8 mouse cellular contexts compared by ENCODE assay signal in the genomic region with DNA sequence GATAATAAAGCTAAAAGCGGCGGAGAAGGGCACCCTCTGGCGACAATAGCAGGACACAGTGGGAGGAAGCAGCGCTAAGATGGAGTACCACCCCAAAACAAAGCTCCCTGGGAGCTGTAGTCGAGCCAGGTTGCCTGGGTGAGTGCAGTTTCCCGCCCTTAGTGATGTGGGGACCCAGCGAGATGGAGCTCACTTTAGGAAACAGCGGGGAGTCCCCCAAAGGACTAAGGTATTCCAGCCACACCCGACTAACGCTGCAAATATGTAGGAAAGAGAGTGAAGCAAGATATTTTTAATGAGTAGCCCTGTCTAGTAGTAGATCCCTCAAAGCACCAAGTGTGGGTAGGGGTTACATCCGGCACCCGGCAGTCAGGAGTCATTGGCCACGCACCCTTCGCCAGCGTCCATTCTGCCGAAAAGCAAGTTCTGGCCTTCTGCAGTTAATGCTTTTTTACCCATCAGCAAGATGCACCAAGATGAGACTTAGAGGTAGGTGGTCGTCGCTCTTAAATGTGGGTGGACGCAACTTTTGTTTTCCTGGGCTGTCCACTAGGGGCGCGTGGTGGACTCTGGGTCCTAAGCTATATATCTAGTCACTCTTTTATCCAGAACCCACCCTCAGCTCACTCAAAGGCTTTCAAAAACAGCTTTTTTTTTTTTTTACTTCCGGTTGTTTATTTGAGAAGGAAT. TPM values are rescaled to one million over a fixed set of nuclear protein-coding genes. Genes with fewer than 3 reads are reported as not detected.
DNase-seq lines count a peak whose midpoint lies in the region; ATAC-seq and TF ChIP-seq lines count a peak whose summit lies in the region.

Gene Ifit2, plus strand, starts transcription at position 161 of the 690 bp plus-strand sequence.

- peak within 1 kb of the TSS; percentile 52 for H3K9ac ChIP-seq in embryonic facial prominence, embryonic 13.5 days
- peak within 1 kb of the TSS; percentile 59 for H3K9ac ChIP-seq in heart, adult 2 months (ENCODE audit: low read depth, low read length)
- peak within 1 kb of the TSS; percentile 50 for H3K9ac ChIP-seq in limb, embryonic 14.5 days (ENCODE audit: low read depth, low read length, severe bottlenecking)
- H3K9ac ChIP-seq in midbrain, embryonic 16.5 days (ENCODE audit: low read depth, low read length): peak within 1 kb of the TSS; percentile 57

- 1% methylated on average over 22 of the region's 22 CpGs for WGBS in embryonic facial prominence, embryonic 13.5 days
- WGBS in heart, adult 2 months: under 1% methylated on average over 22 of the region's 22 CpGs
- WGBS in limb, embryonic 14.5 days: 1% methylated on average over 22 of the region's 22 CpGs
- WGBS in midbrain, embryonic 16.5 days: under 1% methylated on average over 22 of the region's 22 CpGs
- WGBS in spleen, adult 2 months: 0% methylated on average over 22 of the region's 22 CpGs

- TF ChIP-seq POLR2A in heart, adult 2 months (IDR thresholded peaks at IDR 0.05; ENCODE audit: insufficient read depth, low read depth, low read length): peak; percentile 61
- TF ChIP-seq POLR2A in limb, embryonic 14.5 days (IDR thresholded peaks at IDR 0.05; ENCODE audit: borderline replicate concordance, extremely low read depth, insufficient read depth, insufficient read length): peak; percentile 68; the same call in 1 of the 2 replicates
- TF ChIP-seq POLR2A in spleen, adult 2 months (IDR thresholded peaks at IDR 0.05; ENCODE audit: low read depth, low read length): 0 out of 2 replicates have a peak, but pooled peaks have one; percentile 3

- intact Hi-C loops in heart, adult 2 months (cut with DNase I): loop anchor here (2.0 to 5.0 kb wide), 4 partner anchors 24 to 308 kb away; partner anchors contain the start of genes Ifit3b and Lipa

- H3K36me3 ChIP-seq in embryonic facial prominence, embryonic 13.5 days: no peaks in the 10 kb centered on the region
- H3K36me3 ChIP-seq in heart, adult 2 months (ENCODE audit: control insufficient read depth, insufficient read depth, low read length): peaks cover 14% of the 10 kb centered on the region
- no peaks in the 10 kb centered on the region for H3K36me3 ChIP-seq in limb, embryonic 14.5 days (ENCODE audit: control insufficient read depth, insufficient read depth, low read length)
- H3K36me3 ChIP-seq in midbrain, embryonic 16.5 days (ENCODE audit: control insufficient read depth, insufficient read depth, low read length): no peaks in the 10 kb centered on the region
- no peaks in the 10 kb centered on the region for H3K36me3 ChIP-seq in spleen, adult 2 months (ENCODE audit: control insufficient read depth, insufficient read depth, low read length)

- H3K27ac ChIP-seq in embryonic facial prominence, embryonic 13.5 days: peak within 1 kb of the TSS; percentile 69; the same call in 1 of the 2 replicates
- peak within 1 kb of the TSS; percentile 77 for H3K27ac ChIP-seq in heart, adult 2 months
- H3K27ac ChIP-seq in limb, embryonic 14.5 days (replicated peaks; ENCODE audit: low read depth, low read length): peak within 1 kb of the TSS; percentile 45
- H3K27ac ChIP-seq in midbrain, embryonic 16.5 days (ENCODE audit: low read length): peak within 1 kb of the TSS; percentile 60
- peak within 1 kb of the TSS; percentile 68 for H3K27ac ChIP-seq in spleen, adult 2 months (ENCODE audit: insufficient read depth, low read length)

- peak; percentile 68 for TF ChIP-seq CTCF in heart, adult 2 months (IDR thresholded peaks at IDR 0.05)
- TF ChIP-seq CTCF in spleen, adult 2 months (IDR thresholded peaks at IDR 0.05; ENCODE audit: extremely low read depth, insufficient read depth, insufficient read length, insufficient replicate concordance): peak; percentile 55; the same call in 1 of the 2 replicates

- DNase-seq in A20 (ENCODE audit: low read depth, low spot score): peak; percentile 91
- peak; percentile 73 to 82 for DNase-seq in adrenal gland, postnatal 36 days
- DNase-seq in heart, adult 2 months: peak; percentile 77 to 83
- peak; percentile 68 to 78 for DNase-seq in kidney, adult 8-10 months
- DNase-seq in limb, embryonic 14.5 days (ENCODE audit: low spot score): peak; percentile 88
- peak; percentile 67 to 69 for DNase-seq in spleen, adult 2 months (ENCODE audit: low read depth in 1 of 2, low spot score in 2 of 2)

- TF ChIP-seq EP300 in heart, adult 2 months (IDR thresholded peaks at IDR 0.05; ENCODE audit: insufficient read depth, low read depth, low read length): 0 out of 2 replicates have a peak, but pooled peaks have one; percentile 65

- no peaks in the 10 kb centered on the region for H3K27me3 ChIP-seq in embryonic facial prominence, embryonic 13.5 days
- no peaks in the 10 kb centered on the region for H3K27me3 ChIP-seq in heart, adult 2 months (ENCODE audit: control insufficient read depth, insufficient read depth, low read length)
- H3K27me3 ChIP-seq in limb, embryonic 14.5 days (ENCODE audit: control insufficient read depth, insufficient read depth, low read length): no peaks in the 10 kb centered on the region
- H3K27me3 ChIP-seq in midbrain, embryonic 16.5 days (ENCODE audit: control insufficient read depth, insufficient read depth, low read depth, low read length): no peaks in the 10 kb centered on the region
- no peaks in the 10 kb centered on the region for H3K27me3 ChIP-seq in spleen, adult 2 months (ENCODE audit: control insufficient read depth, insufficient read depth, low read length)

- H3K4me3 ChIP-seq in embryonic facial prominence, embryonic 13.5 days: peak within 1 kb of the TSS; percentile 53
- peak within 1 kb of the TSS; percentile 44 for H3K4me3 ChIP-seq in heart, adult 2 months
- H3K4me3 ChIP-seq in limb, embryonic 14.5 days (replicated peaks; ENCODE audit: low read length): peak within 1 kb of the TSS; percentile 45
- H3K4me3 ChIP-seq in midbrain, embryonic 16.5 days (ENCODE audit: low read depth, low read length): peak within 1 kb of the TSS; percentile 48
- peak within 1 kb of the TSS; percentile 68 for H3K4me3 ChIP-seq in spleen, adult 2 months (ENCODE audit: extremely low read depth, insufficient read depth, insufficient read length)

- ATAC-seq in embryonic facial prominence, embryonic 13.5 days (ENCODE audit: insufficient number of reproducible peaks, insufficient read depth, low FRiP score, low TSS enrichment, low read depth): peak; percentile 85
- peak; percentile 86 for ATAC-seq in limb, embryonic 14.5 days (ENCODE audit: low FRiP score, low read depth)
- peak; percentile 97 for ATAC-seq in midbrain, embryonic 16.5 days

- H3K4me2 ChIP-seq in embryonic facial prominence, embryonic 13.5 days: peak within 1 kb of the TSS; percentile 66
- H3K4me2 ChIP-seq in limb, embryonic 14.5 days (replicated peaks; ENCODE audit: low read depth, low read length, severe bottlenecking): peak within 1 kb of the TSS; percentile 64
- H3K4me2 ChIP-seq in midbrain, embryonic 16.5 days (ENCODE audit: low read length): peak within 1 kb of the TSS; percentile 55

- peaks cover 21% of the 10 kb centered on the region for H3K4me1 ChIP-seq in embryonic facial prominence, embryonic 13.5 days
- peaks cover 7% of the 10 kb centered on the region for H3K4me1 ChIP-seq in heart, adult 2 months (ENCODE audit: control insufficient read depth, insufficient read depth, low read length)
- H3K4me1 ChIP-seq in limb, embryonic 14.5 days (ENCODE audit: control insufficient read depth, insufficient read depth, low read length): peaks cover 18% of the 10 kb centered on the region; the same call in 1 of the 2 replicates
- H3K4me1 ChIP-seq in midbrain, embryonic 16.5 days (ENCODE audit: control insufficient read depth, insufficient read depth, low read length): peaks cover 11% of the 10 kb centered on the region
- peaks cover 3% of the 10 kb centered on the region; the same call in 1 of the 2 replicates for H3K4me1 ChIP-seq in spleen, adult 2 months (ENCODE audit: control insufficient read depth, insufficient read depth, insufficient read length)

- H3K79me2 ChIP-seq in heart, adult 2 months (replicated peaks; ENCODE audit: control insufficient read depth, insufficient read depth, low read length): no peaks in the 10 kb centered on the region

- H3K9me3 ChIP-seq in embryonic facial prominence, embryonic 13.5 days: no peaks in the 10 kb centered on the region
- peaks cover 4% of the 10 kb centered on the region; the same call in 1 of the 2 replicates for H3K9me3 ChIP-seq in limb, embryonic 14.5 days (ENCODE audit: control insufficient read depth, low read length)
- no peaks in the 10 kb centered on the region for H3K9me3 ChIP-seq in midbrain, embryonic 16.5 days (replicated peaks; ENCODE audit: control insufficient read depth, low read length, poor library complexity, severe bottlenecking)

RNA-seq across cellular contexts. Expression of gene Ifit2, which starts in this region (rescaled TPM):
- 1 to 10 TPM; 4.1 to 5.8 TPM for total RNA-seq in adrenal gland, postnatal 36 days (2021)
- 9.9 and 10.7 TPM in 2 replicates for polyA plus RNA-seq in embryonic facial prominence, embryonic 13.5 days (2015; fragmentation: Nextera tagmentation; extraction: Ambion mirVana)
- 1 to 10 TPM; 3.4 to 4.2 TPM for total RNA-seq in heart, adult 2 months (2021)
- polyA plus RNA-seq in heart, adult 2 months (2012; rRNA removed): 1.8 and 5.3 TPM in 2 replicates
- 5.2 and 5.3 TPM in 2 replicates for polyA plus RNA-seq in limb, embryonic 14.5 days (2012; rRNA removed)
- 13.4 and 13.5 TPM in 2 replicates for polyA plus RNA-seq in limb, embryonic 14.5 days (2014; fragmentation: Nextera tagmentation; extraction: Ambion mirVana)
- polyA plus RNA-seq in midbrain, embryonic 16.5 days (2015; fragmentation: Nextera tagmentation; extraction: Ambion mirVana): 8.3 and 9.9 TPM in 2 replicates
- polyA plus RNA-seq in spleen, adult 2 months (2012; rRNA removed): 0.83 TPM in 2 replicates

Comparison
In these comparisons a context has a peak if more than half of its experiments do, and no peak if none do; other contexts are left out.
1. Peak in every context shown above with its lines: DNase-seq, ATAC-seq, H3K4me3 ChIP-seq and H3K27ac ChIP-seq.
2. Peak in DNase-seq, H3K4me3 ChIP-seq and H3K27ac ChIP-seq in spleen, adult 2 months; RNA of the gene not detected or under 1 TPM.
3. POLR2A ChIP-seq: peak in every context shown above with its lines; median percentile 68 in limb, embryonic 14.5 days; 61 in heart, adult 2 months; 3 in spleen, adult 2 months.